Mouse (Mus musculus): Measurements from ENCODE around the gene Tsc1. TPM values are rescaled to one million over a fixed set of nuclear protein-coding genes. Genes with fewer than 3 reads are reported as not detected.

The Tsc1 gene
- total RNA-seq, 2 experiments from 2014 or later, result 26.2 to 26.3 TPM

DNA sequence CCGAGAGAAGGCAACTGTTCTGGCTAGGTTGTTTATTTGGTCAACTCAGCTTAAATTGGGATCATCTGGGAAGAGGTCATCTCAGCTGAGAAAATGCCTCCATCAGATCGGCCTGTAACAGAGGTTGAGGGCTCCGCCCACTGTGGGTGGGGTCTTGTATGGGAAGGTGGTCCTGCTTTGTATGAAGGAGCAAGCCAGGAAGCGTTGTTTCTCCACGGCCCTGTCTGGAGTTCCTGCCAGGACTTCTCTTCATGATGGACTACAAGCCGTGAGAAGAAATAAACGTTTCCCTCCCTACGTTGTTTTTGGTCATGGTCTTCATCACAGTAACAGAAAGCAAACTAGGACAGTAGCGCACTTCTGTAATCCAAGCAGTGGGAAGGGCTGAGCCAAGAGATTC, 2.1 kb upstream of the Tsc1 start:
- intact Hi-C loops (cut with DNase I), result no loop called here
- no peak for DNase-seq

DNA sequence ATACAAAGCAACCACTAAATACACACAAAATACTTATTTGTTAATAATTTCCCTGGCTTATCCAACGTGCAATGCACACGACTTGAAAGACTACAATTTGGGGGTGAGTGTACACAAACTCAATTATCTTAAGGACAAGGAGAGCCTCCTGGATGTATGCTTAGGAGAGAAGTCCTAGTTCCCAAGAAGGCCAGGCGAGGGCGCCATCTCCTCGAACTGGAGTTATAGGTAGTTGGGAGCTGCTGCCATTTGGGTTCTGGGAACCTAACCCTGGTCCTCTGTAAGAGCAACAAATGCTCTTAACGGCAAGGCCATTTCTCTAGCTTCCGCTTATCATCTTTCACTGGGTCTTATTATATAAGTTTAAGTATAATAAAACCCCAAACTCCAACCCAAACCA, 1.2 kb upstream of the Tsc1 start:
- intact Hi-C loops (cut with DNase I), result no loop called here
- peak in 1 of 2 experiments; percentile 23 for DNase-seq

DNA sequence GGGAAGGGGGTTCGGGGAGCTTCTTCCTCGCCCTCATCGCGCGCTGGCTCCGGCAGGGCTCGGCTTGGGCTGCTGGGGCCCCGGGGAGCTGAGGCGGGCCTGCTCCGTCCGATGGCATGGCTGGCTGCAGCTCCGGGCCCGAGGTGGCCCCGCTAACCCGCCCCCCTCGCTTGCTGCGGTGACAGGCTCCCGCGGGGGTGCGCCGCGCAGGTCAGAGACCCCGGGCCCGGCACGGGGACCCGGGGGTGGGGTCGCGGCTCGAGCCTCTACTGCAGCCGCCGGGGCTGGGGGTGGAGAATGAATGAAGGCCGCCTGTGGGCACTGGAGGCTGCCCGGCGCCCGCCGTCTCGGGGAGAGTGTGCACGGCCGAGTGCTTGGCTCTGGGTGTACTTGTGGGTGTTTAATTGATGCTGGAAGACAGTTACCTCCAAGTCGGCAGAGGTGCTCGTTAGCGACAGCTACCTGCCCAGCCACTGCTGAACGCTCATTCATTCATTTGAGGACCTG, 460 bp downstream of the Tsc1 start:
- DNase-seq, result no peak
- intact Hi-C loops (cut with DNase I), result no loop called here

DNA sequence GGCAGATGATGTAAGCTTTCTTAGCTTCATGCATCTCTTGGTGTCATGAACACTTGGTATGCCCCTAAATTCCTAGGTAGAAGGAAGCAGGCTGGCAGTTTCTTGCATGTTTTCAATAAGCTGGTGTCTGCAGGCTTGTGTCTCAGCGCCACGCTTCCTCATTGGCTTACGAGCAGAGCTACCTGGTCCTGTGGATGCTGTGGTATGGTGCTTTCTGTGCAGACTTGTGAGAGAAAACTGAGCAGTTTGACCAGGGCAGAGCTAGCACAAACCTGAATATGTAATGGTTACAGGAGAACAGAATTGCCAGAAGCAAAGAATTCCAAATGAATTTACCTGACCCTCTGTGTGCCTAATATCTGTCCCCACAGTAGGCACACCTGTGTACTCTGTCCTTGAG, 2.1 kb downstream of the Tsc1 start:
- no peak for DNase-seq
- intact Hi-C loops (cut with DNase I), result no loop called here

DNA sequence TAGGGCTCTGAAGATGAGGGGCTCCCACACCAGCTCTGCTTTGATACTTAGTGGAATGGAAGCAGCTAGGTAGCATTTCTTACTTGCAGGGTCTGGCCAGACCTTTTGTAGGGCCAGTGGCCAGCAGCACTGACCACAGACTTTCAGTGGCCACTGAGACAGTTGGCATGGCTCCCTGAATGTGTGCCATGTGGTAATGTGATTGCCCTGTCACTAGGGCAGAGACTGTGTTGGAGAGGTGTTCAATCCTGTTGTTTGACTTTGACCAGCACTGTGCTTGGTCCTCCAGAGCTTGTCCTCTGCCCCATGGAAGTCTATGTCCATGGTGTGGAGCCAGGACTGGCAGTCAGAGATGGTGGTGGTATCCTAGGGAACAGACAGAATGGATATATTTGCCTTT, 9.5 kb downstream of the Tsc1 start:
- no peak for DNase-seq
- intact Hi-C loops (cut with DNase I), result no loop called here

DNA sequence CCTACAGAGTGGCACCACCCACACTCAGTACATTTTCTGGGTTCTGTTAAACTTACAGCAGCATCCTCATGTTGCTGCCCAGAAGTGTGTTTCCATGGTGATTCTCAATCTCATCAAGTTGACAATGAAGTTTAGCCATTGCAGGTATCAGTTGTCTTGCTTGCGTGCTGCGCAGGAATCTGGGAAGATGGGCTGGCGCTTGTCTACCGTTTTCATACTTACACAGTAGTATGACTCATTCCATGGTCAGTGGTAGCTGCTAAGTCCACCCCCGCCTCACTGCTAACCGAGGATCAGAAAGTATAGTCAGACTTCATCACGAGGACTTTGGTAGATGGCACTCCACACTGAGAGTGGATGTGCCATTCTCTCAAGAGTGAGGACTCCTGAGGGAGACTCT, 12.3 kb downstream of the Tsc1 start:
- intact Hi-C loops (cut with DNase I), result no loop called here
- no peak for DNase-seq

DNA sequence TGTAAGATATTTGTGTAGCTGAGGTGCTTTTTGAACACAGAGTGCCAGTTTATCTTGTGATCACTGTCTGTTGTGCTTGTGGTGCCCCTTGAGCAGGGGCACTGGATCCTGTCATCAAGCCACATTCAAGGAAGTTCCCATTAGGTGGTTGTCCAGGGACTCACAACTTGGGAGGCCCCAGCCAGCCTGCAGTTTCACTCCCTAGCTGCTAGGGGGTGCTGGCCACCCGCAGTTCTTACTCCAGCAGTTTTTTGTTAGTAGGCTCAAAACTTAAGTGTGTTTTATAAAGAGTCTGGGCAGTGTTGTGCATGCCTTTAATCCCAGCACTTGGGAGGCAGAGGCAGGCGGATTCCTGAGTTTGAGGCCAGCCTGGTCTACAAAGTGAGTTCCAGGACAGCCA, 13.3 kb downstream of the Tsc1 start:
- intact Hi-C loops (cut with DNase I), result no loop called here
- DNase-seq, result no peak

DNA sequence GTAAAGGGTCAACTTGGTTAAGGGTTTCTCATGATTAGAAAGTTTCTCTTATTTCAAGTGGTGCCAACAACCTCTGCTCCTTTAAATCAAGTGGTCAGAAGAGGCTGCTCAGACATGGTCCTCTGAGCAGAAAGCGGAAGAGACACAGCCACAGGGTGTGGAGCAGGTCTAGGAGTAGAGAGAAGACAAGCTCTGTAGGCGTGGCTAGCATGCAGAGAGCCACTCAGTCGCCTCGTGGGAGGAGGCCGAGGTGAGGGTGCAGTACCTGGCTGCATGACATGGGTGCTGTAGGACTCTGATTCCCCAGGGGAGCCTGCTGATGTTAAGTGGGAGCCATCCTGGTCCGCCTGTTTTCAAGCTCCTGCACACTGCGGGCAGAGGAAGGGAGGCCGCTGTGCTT, 15.2 kb downstream of the Tsc1 start:
- intact Hi-C loops (cut with DNase I), result no loop called here
- no peak for DNase-seq

DNA sequence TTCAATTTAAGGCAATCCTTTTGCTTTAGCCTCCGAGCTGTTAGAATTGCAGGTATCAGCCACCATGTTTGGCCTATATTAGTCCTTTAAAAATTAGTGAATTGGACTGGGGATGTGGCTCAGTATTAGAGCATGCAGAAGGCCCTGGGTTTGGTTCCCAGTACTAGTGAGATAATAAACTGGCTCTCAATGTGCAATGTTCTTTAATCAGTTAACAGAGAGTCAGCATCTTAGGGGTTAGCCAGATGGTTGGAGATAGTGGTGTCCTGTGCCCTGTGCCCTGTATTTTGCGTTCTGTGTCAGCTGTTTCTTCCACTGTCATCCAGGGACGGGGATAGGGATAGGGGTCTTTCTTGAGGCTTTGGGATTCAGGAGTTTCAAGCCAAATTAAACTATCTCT, 21.9 kb downstream of the Tsc1 start:
- intact Hi-C loops (cut with DNase I), result no loop called here
- DNase-seq, result no peak

DNA sequence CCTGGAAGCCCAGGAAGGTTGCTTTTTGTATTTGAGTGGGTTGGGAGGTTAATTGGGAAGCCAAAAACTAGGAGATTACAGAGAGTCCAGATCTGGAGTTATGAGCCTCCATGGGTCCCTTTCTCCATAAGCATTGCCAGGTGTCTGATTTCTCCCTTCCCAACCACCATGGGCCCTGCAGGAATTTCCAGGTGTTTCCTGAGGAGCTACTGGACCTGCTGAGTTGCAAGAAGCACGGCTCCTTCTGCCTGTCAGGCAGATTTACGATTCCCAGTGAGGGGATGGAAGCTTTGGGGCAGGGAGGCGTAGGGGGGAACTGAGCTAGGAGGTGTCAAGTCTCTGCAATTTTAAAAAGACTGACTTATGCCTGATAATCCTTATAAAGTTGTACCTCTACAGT, 24.8 kb downstream of the Tsc1 start:
- intact Hi-C loops (cut with DNase I), result no loop called here

DNA sequence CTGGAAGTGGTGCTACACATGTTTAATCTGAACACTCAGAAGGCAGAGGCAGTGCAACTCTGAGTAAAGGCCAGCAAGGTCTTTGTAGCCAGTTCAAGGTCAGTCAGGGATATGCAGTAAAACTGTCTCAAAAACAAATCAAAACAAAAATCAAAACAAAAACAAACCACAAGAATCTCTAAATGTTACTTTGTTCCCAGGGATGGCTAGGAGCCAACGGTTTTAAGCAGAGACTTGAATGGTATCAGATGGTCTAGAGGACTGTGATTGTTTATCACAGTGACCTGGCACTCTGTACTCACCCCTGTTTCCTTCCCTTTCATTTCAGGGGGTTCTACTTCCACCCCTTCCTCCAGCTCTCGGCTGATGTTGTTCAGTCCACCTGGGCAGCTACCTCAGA, 30.4 kb downstream of the Tsc1 start:
- DNase-seq, result no peak
- intact Hi-C loops (cut with DNase I), result no loop called here

More for the DNA sequence above, 24.8 kb downstream of the Tsc1 start:
- no peak for DNase-seq

DNA sequence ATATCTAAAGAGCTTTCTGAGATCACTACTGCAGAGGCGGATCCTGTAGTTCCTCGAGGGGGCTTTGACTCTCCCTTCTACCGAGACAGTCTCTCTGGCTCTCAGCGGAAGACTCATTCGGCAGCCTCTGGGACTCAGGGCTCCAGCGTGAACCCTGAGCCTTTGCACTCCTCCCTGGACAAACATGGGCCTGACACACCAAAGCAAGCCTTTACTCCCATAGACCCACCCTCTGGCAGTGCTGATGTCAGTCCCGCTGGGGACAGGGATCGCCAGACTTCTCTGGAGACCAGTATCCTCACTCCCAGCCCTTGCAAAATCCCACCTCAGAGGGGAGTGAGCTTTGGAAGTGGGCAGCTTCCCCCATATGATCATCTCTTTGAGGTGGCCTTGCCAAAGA, 35.0 kb downstream of the Tsc1 start:
- intact Hi-C loops (cut with DNase I), result no loop called here

DNA sequence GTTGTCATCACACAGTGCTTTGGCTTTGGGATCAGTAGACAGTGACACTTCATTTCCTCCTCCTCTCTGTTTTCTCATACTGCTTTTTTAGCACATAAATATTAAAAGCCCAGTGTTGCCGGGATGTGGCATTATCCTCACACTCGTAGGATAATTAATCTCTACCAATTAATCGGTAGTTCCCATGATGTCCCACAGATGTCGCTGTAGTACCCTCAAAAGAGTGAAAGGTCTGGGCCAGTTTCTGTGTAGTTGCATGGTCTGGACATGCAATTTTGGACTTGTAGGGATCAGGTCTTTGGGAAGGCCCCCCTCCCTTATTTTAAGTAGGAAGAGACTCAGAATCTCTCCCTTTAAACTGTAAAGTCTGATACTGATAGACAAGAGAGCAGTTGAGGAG, 39.7 kb downstream of the Tsc1 start:
- DNase-seq, result peak in 1 of 2 experiments; percentile 25
- intact Hi-C loops (cut with DNase I), result no loop called here

More for the DNA sequence above, 35.0 kb downstream of the Tsc1 start:
- no peak for DNase-seq

DNA sequence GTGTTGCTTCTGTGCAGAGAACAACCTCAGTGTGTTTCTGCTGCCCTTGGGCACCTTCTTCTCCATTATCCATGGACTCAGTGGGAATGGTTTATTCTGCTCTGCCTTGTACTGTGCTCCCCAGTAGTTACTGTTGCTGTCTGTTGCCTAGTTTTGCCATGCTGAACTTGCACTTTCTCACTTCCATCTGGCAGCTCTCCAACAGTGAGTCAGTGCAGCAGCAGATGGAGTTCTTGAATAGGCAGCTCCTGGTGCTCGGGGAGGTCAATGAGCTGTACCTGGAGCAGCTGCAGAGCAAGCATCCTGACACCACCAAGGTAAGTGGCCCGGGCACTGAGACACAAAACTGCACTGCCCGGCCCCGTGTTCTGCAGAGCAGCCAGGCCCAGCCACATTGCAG, 40.7 kb downstream of the Tsc1 start:
- intact Hi-C loops (cut with DNase I), result no loop called here
- peak; percentile 9 to 14 for DNase-seq

DNA sequence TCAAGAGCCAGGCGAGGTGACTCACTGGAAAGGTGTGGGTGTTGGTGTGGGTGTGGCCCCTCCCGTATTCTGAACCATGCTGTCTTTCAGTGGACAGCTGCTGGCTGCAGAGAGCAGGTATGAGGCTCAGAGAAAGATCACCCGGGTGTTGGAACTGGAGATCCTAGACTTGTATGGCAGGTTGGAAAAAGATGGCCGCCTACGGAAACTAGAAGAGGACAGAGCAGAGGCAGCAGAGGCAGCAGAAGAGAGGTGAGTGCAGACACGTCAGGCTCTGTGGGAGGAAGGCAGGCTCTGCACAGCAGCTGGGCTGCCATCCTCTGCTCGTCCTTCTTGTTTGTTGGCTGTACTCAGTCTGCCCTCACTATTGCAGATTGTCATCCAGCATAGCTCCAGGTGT, 44.9 kb downstream of the Tsc1 start:
- no peak for DNase-seq
- intact Hi-C loops (cut with DNase I), result no loop called here

DNA sequence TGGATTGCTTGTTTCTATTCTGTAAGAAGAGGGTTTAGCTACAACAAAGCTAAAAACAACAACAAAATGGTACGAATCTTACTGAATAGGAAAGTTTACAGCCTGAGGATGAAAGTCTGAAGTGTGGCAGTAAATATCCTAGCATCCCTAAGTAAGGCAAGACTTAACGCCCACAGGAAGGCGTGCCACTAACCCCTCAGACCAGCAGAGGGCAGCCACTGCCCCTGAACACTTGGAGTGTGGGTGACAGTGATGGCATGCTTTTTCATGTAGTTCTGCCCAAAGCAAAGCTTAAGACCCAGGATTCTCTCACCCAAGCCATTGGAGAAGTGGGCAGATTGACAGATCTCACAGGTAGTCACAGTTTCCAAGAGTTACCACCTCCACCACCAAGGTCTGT, 47.4 kb downstream of the Tsc1 start:
- DNase-seq, result peak in 1 of 2 experiments; percentile 18
- intact Hi-C loops (cut with DNase I), result no loop called here

DNA sequence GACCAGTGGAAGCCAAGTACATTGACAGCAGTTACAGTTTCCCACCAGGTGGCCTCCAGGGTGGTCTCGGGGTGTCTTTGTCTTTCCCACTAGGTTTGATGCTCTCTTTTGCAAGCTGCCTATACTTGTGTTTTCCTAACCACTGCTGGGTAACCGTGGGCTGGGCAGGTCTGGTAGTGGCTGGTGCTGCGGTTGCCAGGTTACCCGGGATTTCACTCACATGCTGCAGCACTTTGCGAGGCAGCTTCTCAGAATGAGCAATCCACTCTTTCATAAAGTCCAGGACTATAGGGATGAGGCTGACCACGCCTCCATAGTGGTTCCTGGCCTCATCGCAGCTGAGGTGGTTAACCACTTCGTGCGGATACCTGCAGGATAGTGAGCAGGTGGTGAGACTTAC, 51.7 kb downstream of the Tsc1 start:
- intact Hi-C loops (cut with DNase I), result no loop called here
- DNase-seq, result no peak

DNA sequence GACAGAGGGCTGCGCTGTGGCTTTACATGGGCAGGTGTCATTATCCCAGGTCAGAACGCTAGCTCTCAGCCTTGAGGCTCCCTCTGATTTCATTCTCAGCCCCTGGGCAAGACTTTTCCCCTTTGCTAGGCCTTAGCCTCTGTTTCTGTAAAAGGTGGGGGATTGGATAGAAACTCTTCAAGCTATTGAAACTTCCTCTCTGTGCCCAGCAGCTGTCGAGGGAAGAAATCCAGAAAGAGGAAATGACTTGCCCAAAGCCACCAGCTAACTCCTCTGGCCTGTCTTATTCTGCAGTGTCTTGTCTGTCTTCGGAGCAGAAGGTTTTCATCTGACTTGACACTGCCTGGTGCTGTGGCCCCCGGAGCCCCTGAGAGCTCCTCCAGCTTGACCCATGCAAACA, 57.5 kb downstream of the Tsc1 start:
- peak in 1 of 2 experiments; percentile 8 for DNase-seq
- intact Hi-C loops (cut with DNase I), result no loop called here

DNA sequence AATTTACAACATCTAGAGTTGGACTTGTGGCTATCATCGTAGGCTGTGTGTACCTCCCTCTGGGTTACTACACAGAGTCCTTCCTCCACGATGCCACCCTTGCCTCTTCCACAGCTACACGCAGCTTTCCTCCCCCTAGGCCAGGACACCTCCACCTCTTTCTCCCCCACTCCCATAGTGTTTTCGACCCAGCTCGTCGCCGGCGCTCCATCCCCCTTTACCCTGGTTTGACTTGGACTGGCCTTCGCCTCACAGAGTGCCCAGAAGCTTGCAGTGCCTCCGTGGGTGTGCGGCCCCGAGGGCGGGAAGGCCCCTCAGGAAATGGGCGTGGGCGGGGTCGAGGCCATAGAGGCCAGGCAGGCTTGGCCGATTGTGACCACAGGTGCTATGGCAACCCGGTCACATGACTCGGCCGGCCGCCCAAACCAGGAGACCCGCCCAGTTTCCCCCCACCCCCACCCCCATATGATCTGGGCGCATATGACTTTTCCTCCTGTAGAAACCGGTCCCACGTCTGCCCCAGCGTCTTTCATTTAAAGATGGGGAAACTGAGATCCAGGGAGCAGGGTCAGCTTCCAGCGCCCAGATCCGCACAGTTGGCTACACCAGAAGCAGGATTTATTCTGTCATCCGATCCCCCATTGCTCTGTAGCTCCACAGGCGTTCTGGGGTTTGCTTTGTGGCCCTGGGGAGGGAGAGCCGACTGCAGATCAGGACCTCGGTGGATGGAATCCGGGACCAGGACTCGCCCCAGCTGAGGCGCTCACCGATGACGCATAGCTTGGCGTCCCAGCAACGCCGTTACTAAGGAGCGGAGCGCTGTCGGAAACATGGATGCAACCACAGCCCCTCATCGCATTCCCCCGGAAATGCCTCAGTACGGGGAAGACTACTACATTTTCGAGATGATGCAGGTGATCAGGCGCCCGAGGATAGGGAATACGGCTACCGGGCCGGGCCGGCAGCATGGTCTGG, 58.6 kb downstream of the Tsc1 start, which contains the start of the genes Spaca9 and Ak8:
Gene Spaca9, minus strand, starts transcription at position 367 of the 975 bp plus-strand sequence.
Gene Ak8, plus strand, starts transcription at position 804 of the 975 bp plus-strand sequence.
- intact Hi-C loops (cut with DNase I), result no loop called here
- peak; percentile 75 to 77 for DNase-seq

DNA sequence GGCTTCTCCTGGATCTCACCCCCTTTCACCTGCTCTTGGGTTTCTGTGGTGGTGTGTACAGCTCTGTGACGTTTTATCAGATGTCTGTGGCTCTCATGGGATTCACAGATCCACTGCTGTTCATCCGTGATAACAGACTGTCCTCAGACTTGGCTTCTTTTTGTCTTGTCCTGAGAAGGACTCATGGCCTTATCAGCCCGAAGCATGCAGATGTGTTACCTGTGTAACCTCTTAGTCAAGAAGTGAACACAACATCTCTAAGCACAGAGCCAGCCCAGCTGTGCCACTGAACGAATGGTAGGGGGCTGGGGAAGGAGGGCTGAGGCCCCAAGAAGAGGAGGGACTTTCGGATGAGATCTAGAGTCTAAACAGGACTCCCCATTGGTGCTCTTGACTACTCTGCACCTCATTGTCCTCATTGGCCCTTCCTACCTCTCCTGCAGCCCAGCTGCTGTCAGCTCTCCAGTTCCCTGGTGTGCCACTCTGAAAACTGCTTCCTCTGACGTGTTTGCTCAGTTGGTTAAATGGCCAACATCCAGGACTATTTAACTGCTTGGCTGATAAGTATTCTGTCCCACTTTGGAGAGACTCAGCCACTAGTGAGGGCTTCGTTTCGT, 60.7 kb downstream of the Tsc1 start:
- intact Hi-C loops (cut with DNase I), result no loop called here
- no peak for DNase-seq

DNA sequence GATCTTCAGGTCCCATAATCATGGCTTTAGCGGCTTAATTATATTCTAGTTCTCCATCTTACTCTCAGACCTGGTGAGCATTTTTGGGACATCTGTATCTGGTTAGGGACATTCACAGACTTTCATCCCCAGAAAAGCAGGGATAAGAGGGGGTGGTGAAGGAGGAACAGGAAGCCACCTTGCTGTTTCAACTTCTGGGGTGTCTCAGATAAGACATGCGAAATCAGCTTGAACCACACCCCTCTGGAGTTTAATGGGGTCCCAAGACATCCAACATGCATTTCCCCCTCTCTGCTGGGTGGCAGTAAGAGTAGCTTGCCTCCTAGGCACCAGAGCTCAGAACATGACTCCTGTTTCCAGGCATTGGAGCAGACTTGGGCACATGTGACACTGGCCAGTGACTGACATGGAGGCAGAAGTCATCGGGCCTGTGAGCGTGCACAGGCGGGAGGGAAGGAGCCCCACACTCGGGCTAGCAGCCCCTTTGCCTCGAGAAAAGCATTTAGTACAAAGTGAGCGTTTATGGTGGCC, 65.1 kb downstream of the Tsc1 start:
- DNase-seq, result no peak
- intact Hi-C loops (cut with DNase I), result no loop called here

All from heart, postnatal 36 days (tissue).